In genomic region chr6:49057053-49058021, GRCm38 (mm10) we compare ENCODE assay signal across 8 mouse cellular contexts. TPM values are rescaled to one million over a fixed set of nuclear protein-coding genes. Genes with fewer than 3 reads are reported as not detected.
DNase-seq lines count a peak whose midpoint lies in the region; ATAC-seq and TF ChIP-seq lines count a peak whose summit lies in the region.

No protein-coding gene starts in this region.

- H3K27ac ChIP-seq in kidney, adult 2 months (ENCODE audit: insufficient read depth, low read depth, low read length): no peak overlapping the region
- no peak overlapping the region for H3K27ac ChIP-seq in liver, embryonic 13.5 days
- H3K27ac ChIP-seq in neural tube, embryonic 14.5 days (ENCODE audit: low read depth, low read length): no peak overlapping the region

- DNase-seq in A20 (ENCODE audit: low read depth, low spot score): peak; percentile 70
- DNase-seq in Muller cell, postnatal 12 days (ENCODE audit: inconsistent ontology term): peak; percentile 82
- peak; percentile 68 for DNase-seq in cerebellum, adult 8-10 months
- peak; percentile 32 to 66 for DNase-seq in frontal cortex, postnatal 14 days (ENCODE audit: low spot score in 2 of 2)
- DNase-seq in kidney, adult 2 months: peak; percentile 75
- peak; percentile 46 for DNase-seq in liver, embryonic 13.5 days
- peak; percentile 78 for DNase-seq in testis, postnatal 10 days (ENCODE audit: low spot score)

- H3K4me2 ChIP-seq in liver, embryonic 13.5 days: no peak overlapping the region
- no peak overlapping the region for H3K4me2 ChIP-seq in neural tube, embryonic 14.5 days (ENCODE audit: low read depth, low read length)

- peak; percentile 98 for TF ChIP-seq CTCF in kidney, adult 2 months (conservative IDR thresholded peaks at IDR 0.05; ENCODE audit: insufficient read depth, insufficient read length, low read depth, low read length)

- TF ChIP-seq POLR2A in kidney, adult 2 months (IDR thresholded peaks at IDR 0.05; ENCODE audit: low read depth, low read length): no peak

- ATAC-seq in liver, embryonic 13.5 days (ENCODE audit: low read depth): no peak
- peak; percentile 29; the same call in 1 of the 2 replicates for ATAC-seq in neural tube, embryonic 14.5 days (ENCODE audit: low read depth)

- no peaks in the 10 kb centered on the region for H3K27me3 ChIP-seq in kidney, adult 2 months (replicated peaks; ENCODE audit: control insufficient read depth, insufficient read depth, low read length)
- no peaks in the 10 kb centered on the region for H3K27me3 ChIP-seq in liver, embryonic 13.5 days
- no peaks in the 10 kb centered on the region for H3K27me3 ChIP-seq in neural tube, embryonic 14.5 days (ENCODE audit: control insufficient read depth, insufficient read depth, low read length)

- no peaks in the 10 kb centered on the region for H3K36me3 ChIP-seq in kidney, adult 2 months (ENCODE audit: control insufficient read depth, insufficient read depth, low read length)
- H3K36me3 ChIP-seq in liver, embryonic 13.5 days: no peaks in the 10 kb centered on the region
- no peaks in the 10 kb centered on the region for H3K36me3 ChIP-seq in neural tube, embryonic 14.5 days (ENCODE audit: control insufficient read depth, insufficient read depth, low read length)

- no peaks in the 10 kb centered on the region for H3K4me1 ChIP-seq in kidney, adult 2 months (ENCODE audit: control insufficient read depth, insufficient read depth, low read length)
- no peaks in the 10 kb centered on the region for H3K4me1 ChIP-seq in liver, embryonic 13.5 days (replicated peaks)
- H3K4me1 ChIP-seq in neural tube, embryonic 14.5 days (ENCODE audit: control insufficient read depth, insufficient read depth, low read length): peaks cover 7% of the 10 kb centered on the region

- 36% methylated on average over 8 of the region's 8 CpGs for WGBS in kidney, adult 2 months
- 32% methylated on average over 8 of the region's 8 CpGs for WGBS in liver, embryonic 13.5 days (ENCODE audit: insufficient replicate concordance)
- 42% methylated on average over 8 of the region's 8 CpGs for WGBS in neural tube, embryonic 14.5 days

- no peak overlapping the region for H3K4me3 ChIP-seq in kidney, adult 2 months (ENCODE audit: insufficient read depth, low read depth, low read length)
- H3K4me3 ChIP-seq in liver, embryonic 13.5 days (replicated peaks): no peak overlapping the region
- H3K4me3 ChIP-seq in neural tube, embryonic 14.5 days (ENCODE audit: low read depth, low read length): no peak overlapping the region

- 0 out of 2 replicates have a peak, but pooled peaks cover 2% of the 10 kb centered on the region for H3K9me3 ChIP-seq in liver, embryonic 13.5 days (replicated peaks)
- no peaks in the 10 kb centered on the region for H3K9me3 ChIP-seq in neural tube, embryonic 14.5 days (ENCODE audit: control insufficient read depth, low read length)

- H3K9ac ChIP-seq in liver, embryonic 13.5 days: no peak overlapping the region
- H3K9ac ChIP-seq in neural tube, embryonic 14.5 days (replicated peaks; ENCODE audit: low read depth, low read length): no peak overlapping the region

RNA-seq across cellular contexts. Expression of gene Malsu1, which starts 16.3 kb away (rescaled TPM):
- polyA plus RNA-seq in kidney, adult 2 months (2012; rRNA removed): 22.7 and 27.0 TPM in 2 replicates
- polyA plus RNA-seq in liver, embryonic 13.5 days (2015; fragmentation: Nextera tagmentation; extraction: Ambion mirVana): 49.4 and 50.6 TPM in 2 replicates
- polyA plus RNA-seq in neural tube, embryonic 14.5 days (2014; fragmentation: Nextera tagmentation; extraction: Ambion mirVana): 62.8 and 71.1 TPM in 2 replicates

RNA-seq across cellular contexts. Expression of gene Gpnmb, which starts 21.0 kb away (rescaled TPM):
- 1.2 and 1.7 TPM in 2 replicates for polyA plus RNA-seq in kidney, adult 2 months (2012; rRNA removed)
- 0.25 and 0.39 TPM in 2 replicates for polyA plus RNA-seq in liver, embryonic 13.5 days (2015; fragmentation: Nextera tagmentation; extraction: Ambion mirVana)
- 0.14 and 0.21 TPM in 2 replicates for polyA plus RNA-seq in neural tube, embryonic 14.5 days (2014; fragmentation: Nextera tagmentation; extraction: Ambion mirVana)
